Mouse (Mus musculus) forebrain, embryonic 10.5 days (tissue): ENCODE data around the gene Bend3. TPM values are rescaled to one million over a fixed set of nuclear protein-coding genes. Genes with fewer than 3 reads are reported as not detected.

Experiments
- DNase-seq: peaks from one replicate; pipeline ENCODE4 v3.0.0-alpha.2; 2017; ENCODE audit warnings: low spot score; ENCODE audit errors: extremely low spot score
- H3K27ac ChIP-seq: fragments of 300-500 bp; sonication (generic); 2 replicates; pipeline ENCODE4 v1.5.1; 2016; ENCODE audit warnings: mild to moderate bottlenecking
- H3K27me3 ChIP-seq: fragments of 300-500 bp; sonication (generic); 2 replicates; pipeline ENCODE4 v1.6.1; 2016; ENCODE audit warnings: mild to moderate bottlenecking; ENCODE audit not compliant: poor library complexity, severe bottlenecking
- H3K36me3 ChIP-seq: fragments of 300-500 bp; sonication (generic); replicated peaks from 2 replicates; pipeline ENCODE4 v1.6.1; 2016; ENCODE audit warnings: mild to moderate bottlenecking, moderate library complexity
- H3K4me1 ChIP-seq: fragments of 300-500 bp; sonication (generic); 2 replicates; pipeline ENCODE4 v1.6.1; 2016
- H3K4me3 ChIP-seq: fragments of 300-500 bp; sonication (generic); 2 replicates; pipeline ENCODE4 v1.5.1; 2016; ENCODE audit warnings: mild to moderate bottlenecking, moderate library complexity
- H3K9me3 ChIP-seq: fragments of 300-500 bp; sonication (generic); 2 replicates; pipeline ENCODE4 v1.6.1; 2016; ENCODE audit warnings: mild to moderate bottlenecking, moderate library complexity
- WGBS: fragments of 180-500 bp; shearing (Covaris S2); methylation state at CpG from one replicate; pipeline ENCODE4 v1.1.7; 2016; 5-methylcytosine and 5-hydroxymethylcytosine counted together
- polyA plus RNA-seq: library from polyadenylated mRNA; unstranded; fragments of >200 nt; fragmentation: Nextera tagmentation; extraction: Ambion mirVana; gene quantifications from 2 replicates; pipeline ENCODE4 v1.2.1, GENCODE M21; 2016

Gene Bend3
- polyA plus RNA-seq, 1 experiment from 2014 or later: 9.2 TPM

DNA sequence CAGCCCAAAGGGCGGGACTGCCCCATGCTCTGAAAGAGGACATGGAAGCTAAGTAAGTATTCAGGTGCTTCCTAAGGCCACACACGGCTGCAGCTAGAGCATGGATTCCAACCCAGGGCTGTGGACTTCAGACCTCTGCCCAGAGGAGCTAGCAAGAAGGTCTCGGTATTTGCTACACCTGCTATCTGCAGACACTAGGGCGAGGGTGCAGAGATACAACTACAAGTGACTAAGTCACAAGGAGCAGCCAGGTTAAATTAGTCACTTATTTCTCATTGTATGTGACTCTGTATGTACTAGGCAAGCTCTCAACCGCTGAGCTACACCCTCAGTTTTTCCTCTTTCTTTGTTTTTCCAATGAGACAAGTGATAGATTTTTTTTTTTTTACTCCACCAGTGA, 15.8 kb upstream of the Bend3 start:
- no peaks in the 10 kb centered on the region for H3K27me3 ChIP-seq
- 90% methylated on average over 5 of the region's 5 CpGs for WGBS
- no peak for DNase-seq
- H3K4me1 ChIP-seq: no peaks in the 10 kb centered on the region
- no peaks in the 10 kb centered on the region for H3K36me3 ChIP-seq
- H3K27ac ChIP-seq: no peak overlapping the region
- peaks cover 1% of the 10 kb centered on the region; the same call in 1 of the 2 replicates for H3K9me3 ChIP-seq
- no peak overlapping the region for H3K4me3 ChIP-seq

GRCm38 (mm10) chr10:43463227-43463626, 15.4 kb upstream of the Bend3 start:
- H3K36me3 ChIP-seq: no peaks in the 10 kb centered on the region
- no peaks in the 10 kb centered on the region for H3K9me3 ChIP-seq
- 72% methylated on average over 3 of the region's 3 CpGs for WGBS
- no peak overlapping the region for H3K4me3 ChIP-seq
- no peak overlapping the region for H3K27ac ChIP-seq
- H3K27me3 ChIP-seq: no peaks in the 10 kb centered on the region
- no peak for DNase-seq
- H3K4me1 ChIP-seq: no peaks in the 10 kb centered on the region

DNA sequence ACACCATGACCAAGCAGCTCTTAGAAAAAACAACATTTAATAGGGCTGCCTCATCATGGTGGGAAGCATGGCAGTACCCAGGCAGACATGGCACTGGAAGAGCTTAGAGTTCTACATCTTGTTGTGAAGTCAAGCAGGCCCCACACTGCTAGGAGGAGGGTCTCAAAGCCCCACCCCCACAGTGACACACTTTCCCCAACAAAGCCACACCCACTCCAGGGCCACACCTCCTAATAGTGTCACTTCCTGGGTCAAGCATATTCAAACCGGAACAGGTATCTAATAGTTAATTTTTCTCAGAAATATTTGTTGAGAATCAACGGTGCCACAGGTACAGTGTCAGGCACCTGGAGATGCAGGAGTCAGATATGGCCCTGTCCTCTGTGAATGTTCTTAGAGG, 12.4 kb upstream of the Bend3 start:
- H3K4me3 ChIP-seq: no peak overlapping the region
- 91% methylated on average over 2 of the region's 2 CpGs for WGBS
- H3K4me1 ChIP-seq: no peaks in the 10 kb centered on the region
- H3K27ac ChIP-seq: no peak overlapping the region
- H3K27me3 ChIP-seq: no peaks in the 10 kb centered on the region
- no peaks in the 10 kb centered on the region for H3K36me3 ChIP-seq
- no peaks in the 10 kb centered on the region for H3K9me3 ChIP-seq
- no peak for DNase-seq

DNA sequence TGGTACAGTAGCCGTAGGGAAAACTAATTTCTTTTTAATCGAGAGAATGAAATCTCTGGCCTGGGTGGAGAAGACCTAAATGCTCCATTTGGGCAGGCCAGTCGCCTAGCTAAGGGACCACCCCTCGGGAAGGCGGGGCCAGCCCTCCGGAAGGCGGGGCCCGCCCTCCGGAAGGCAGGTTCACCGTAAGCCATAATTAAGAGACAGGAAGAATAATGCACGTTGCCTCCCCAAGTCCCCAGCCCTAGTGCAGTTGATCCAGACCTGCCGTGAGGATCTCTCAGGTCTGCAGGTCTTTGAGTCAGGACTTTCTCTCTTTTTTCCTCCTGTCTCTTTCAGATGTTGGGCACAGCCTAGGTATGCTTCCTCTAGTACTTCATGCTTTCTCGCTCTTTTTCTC, 11.0 kb upstream of the Bend3 start:
- Histone ChIP-seq H3K27me3 (no peaks in the 10 kb centered on the region), H3K36me3 (no peaks in the 10 kb centered on the region), H3K4me3 (no peak overlapping the region), H3K9me3 (no peaks in the 10 kb centered on the region), H3K27ac (no peak overlapping the region), H3K4me1 (no peaks in the 10 kb centered on the region)
- WGBS: 42% methylated on average over 13 of the region's 13 CpGs
- no peak for DNase-seq

DNA sequence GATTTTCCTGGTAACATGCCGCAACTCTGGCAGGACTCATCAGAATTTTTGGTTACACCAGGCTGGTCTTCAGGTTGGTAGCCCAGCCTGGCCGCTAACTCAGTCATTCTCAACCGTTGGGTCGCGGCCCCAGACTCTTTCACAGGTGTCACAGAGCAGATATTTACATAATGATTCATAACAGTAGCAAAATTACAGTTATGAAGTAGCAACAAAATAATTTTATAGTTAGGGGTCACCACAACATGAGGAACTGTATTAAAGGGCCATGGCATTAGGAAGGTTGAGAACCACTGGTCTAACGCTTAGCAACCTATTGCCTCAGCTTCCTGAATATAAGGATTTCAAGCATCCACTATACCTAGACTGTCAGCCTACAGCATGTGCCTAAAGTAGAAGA, 10.3 kb upstream of the Bend3 start:
- WGBS: 95% methylated on average over 6 of the region's 6 CpGs

GRCm38 (mm10) chr10:43475376-43475775, 3.3 kb upstream of the Bend3 start:
- Histone ChIP-seq H3K4me3 (no peak overlapping the region), H3K27me3 (no peaks in the 10 kb centered on the region), H3K36me3 (no peaks in the 10 kb centered on the region), H3K9me3 (no peaks in the 10 kb centered on the region), H3K4me1 (peaks cover 24% of the 10 kb centered on the region), H3K27ac (no peak overlapping the region)
- DNase-seq: no peak
- 66% methylated on average over 4 of the region's 4 CpGs for WGBS

More for the DNA sequence above, 10.3 kb upstream of the Bend3 start:
- H3K4me1 ChIP-seq: no peaks in the 10 kb centered on the region
- H3K9me3 ChIP-seq: no peaks in the 10 kb centered on the region
- no peak overlapping the region for H3K27ac ChIP-seq
- H3K4me3 ChIP-seq: no peak overlapping the region
- no peaks in the 10 kb centered on the region for H3K27me3 ChIP-seq
- no peaks in the 10 kb centered on the region for H3K36me3 ChIP-seq
- no peak for DNase-seq

- Histone ChIP-seq H3K27ac (peak overlapping the region; percentile 100), H3K27me3 (no peaks in the 10 kb centered on the region), H3K9me3 (no peaks in the 10 kb centered on the region), H3K4me3 (peak overlapping the region; percentile 85), H3K36me3 (no peaks in the 10 kb centered on the region), H3K4me1 (peaks cover 45% of the 10 kb centered on the region)
- no peak for DNase-seq
- 2% methylated on average over 9 of the region's 9 CpGs for WGBS
Observed at GRCm38 (mm10) chr10:43477459-43477858, 1.2 kb upstream of the Bend3 start.

DNA sequence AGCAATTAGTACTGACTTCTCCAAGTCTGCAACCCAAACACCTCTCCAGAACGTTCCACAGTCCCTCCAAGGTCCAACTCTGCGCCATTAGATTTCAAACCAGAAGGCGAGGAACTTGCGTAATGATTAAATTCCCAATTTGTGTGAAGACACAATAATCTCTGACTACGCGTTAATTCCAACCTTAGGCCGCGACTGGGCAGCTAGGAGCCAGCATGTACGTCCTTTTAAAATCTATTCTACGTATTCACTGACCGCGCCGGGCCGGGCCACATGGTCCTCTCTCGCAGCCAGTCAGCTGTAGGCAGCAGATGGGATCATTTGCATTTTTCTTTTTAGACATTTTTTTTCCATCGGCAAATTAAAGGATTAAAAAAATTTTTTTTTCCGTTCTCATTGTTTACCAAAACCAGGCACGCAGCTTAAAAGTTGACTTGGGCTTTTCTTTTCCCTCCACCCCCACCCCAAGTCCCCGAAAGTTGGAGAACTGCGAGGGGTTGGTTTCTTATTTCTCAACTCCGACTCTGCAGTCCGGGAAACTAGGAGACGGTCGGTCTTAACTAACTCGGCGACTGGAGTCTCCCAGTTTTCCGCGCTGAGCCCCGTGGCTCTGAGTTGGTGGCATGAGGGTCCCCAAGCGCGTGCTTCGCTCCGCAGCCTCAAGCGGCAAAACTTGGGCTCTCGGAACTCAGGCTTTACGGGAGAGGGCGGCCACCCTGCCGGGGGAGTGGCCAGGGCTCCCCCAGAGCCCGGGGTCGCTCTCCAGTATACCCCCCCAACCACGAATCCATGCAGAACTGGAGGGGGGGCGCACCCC, 558 bp upstream of the Bend3 start:
- Histone ChIP-seq H3K4me1 (peaks cover 51% of the 10 kb centered on the region), H3K27ac (peak overlapping the region; percentile 100), H3K27me3 (no peaks in the 10 kb centered on the region), H3K4me3 (peak overlapping the region; percentile 85), H3K9me3 (no peaks in the 10 kb centered on the region), H3K36me3 (no peaks in the 10 kb centered on the region)
- under 1% methylated on average over 42 of the region's 42 CpGs for WGBS
- peak; percentile 78 for DNase-seq

DNA sequence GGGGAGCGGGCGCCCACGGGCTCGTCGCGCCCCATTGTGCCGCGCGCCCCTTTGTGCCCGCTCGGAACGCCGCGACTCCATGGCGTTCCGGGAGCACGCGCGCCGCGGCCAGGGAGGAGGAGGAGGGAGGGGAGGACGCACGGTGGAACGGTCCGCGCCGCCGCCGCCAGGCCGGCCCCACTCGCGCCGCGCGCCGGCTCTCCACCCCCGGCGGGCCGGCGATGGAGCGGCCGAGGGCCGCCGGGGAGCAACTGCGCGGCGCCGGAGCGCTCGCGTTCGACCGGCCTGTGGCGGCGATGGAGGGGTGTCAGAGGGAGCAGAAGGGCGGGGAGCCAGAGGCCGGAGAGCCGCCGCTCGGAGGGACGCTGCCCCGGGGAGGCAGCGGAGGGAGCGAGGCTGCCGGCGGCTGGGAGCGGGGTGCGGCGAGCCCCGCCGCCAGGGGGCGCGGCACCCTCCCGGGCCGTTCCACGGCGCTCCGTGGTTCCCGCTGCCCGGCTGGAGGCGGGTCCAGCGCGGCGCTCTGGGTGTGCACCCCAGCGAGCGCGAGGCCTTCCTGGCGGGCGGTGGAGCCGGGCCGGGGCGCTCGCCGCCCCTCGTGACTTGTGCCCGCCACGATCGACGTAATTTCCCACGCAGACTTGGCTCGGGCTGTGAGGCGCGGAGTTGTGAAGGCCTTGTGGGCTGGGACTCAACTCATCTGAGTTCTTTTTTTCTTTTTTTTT, 966 bp downstream of the Bend3 start:
- Histone ChIP-seq H3K4me1 (peaks cover 57% of the 10 kb centered on the region), H3K27me3 (no peaks in the 10 kb centered on the region), H3K9me3 (no peaks in the 10 kb centered on the region), H3K36me3 (0 out of 2 replicates have a peak, but pooled peaks cover 2% of the 10 kb centered on the region), H3K4me3 (peak overlapping the region; percentile 85), H3K27ac (peak overlapping the region; percentile 100)
- DNase-seq: peak; percentile 75
- under 1% methylated on average over 90 of the region's 103 CpGs for WGBS

DNA sequence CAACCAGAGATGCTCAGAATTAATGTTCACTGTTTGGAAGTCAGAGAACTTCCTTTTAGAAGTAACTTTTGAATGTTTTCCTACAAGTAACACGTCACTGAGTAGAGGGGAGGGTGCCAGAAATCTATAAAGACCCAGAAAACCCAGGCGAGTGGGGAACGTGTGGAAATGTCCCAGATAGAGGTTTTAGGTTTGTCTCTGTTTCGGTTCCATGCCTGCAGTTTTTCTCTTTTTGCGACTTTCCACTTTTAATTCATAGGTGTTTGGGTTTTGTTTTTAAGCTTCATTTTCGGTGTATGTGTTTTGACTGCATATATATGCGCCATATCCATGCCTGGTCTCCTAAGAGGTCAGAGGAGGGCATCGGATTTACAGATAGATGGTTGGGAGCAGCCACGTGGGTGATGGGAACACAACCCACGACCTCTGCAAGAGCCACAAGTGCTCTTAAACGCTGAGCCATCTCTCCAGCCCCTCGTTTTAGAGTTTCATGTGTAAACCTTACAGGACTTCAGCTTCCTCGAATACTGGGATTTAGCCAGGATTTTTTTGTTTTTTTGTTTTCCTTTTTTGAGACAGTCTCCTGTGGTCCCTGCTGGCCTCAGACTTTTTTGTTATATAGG, 1.7 kb downstream of the Bend3 start:
- Histone ChIP-seq H3K4me1 (peaks cover 57% of the 10 kb centered on the region), H3K27me3 (no peaks in the 10 kb centered on the region), H3K36me3 (peaks cover 7% of the 10 kb centered on the region; the same call in 1 of the 2 replicates), H3K27ac (peak overlapping the region; percentile 100), H3K4me3 (peak overlapping the region; percentile 85), H3K9me3 (no peaks in the 10 kb centered on the region)
- DNase-seq: no peak
- WGBS: 4% methylated on average over 13 of the region's 13 CpGs

GRCm38 (mm10) chr10:43481179-43481578, 2.5 kb downstream of the Bend3 start:
- Histone ChIP-seq H3K9me3 (no peaks in the 10 kb centered on the region), H3K4me1 (peaks cover 57% of the 10 kb centered on the region), H3K36me3 (peaks cover 14% of the 10 kb centered on the region; the same call in 1 of the 2 replicates), H3K27me3 (no peaks in the 10 kb centered on the region), H3K27ac (no peak overlapping the region), H3K4me3 (peak overlapping the region; percentile 85)
- 37% methylated on average over 4 of the region's 4 CpGs for WGBS
- DNase-seq: no peak

- WGBS: 91% methylated on average over 5 of the region's 5 CpGs
- no peak overlapping the region for H3K4me3 ChIP-seq
- H3K27ac ChIP-seq: no peak overlapping the region
- DNase-seq: no peak
- H3K27me3 ChIP-seq: no peaks in the 10 kb centered on the region
- H3K36me3 ChIP-seq: peaks cover 18% of the 10 kb centered on the region; the same call in 1 of the 2 replicates
- peaks cover 55% of the 10 kb centered on the region for H3K4me1 ChIP-seq
- no peaks in the 10 kb centered on the region for H3K9me3 ChIP-seq
Observed at GRCm38 (mm10) chr10:43482021-43482420, 3.4 kb downstream of the Bend3 start.
